Mouse (Mus musculus): ENCODE results near the gene Ptcra. TPM values are rescaled to one million over a fixed set of nuclear protein-coding genes. Genes with fewer than 3 reads are reported as not detected.
"Not testable (repeated sequence)": the region's sequence is repeated elsewhere in the genome, so short reads cannot be mapped to it uniquely, and the experiment has no call there.

The Ptcra gene
- total RNA-seq, 2 experiments from 2014 or later = 0.22 TPM; not detected in 1

DNA sequence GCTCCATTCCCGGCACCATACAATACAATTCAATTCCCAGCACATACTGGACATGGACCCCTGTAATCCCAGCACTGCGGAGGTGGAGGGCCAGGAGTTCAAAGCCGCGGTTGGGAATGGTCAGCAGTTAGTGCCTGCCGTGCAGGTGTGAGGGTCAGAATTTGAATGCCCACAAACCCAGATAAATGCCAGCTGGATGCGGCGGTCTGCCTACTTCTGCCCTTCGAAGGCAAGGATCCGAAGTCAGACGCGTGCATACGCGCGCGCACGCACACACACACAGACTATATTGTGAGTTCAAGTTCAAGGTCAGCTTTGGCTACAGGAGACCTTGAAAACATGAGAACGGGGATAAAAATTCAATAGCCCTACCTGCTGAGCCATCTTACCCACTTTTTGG lies 8.1 kb upstream of the Ptcra start:
- no peak for DNase-seq (ENCODE audit: low spot score in 2 of 2)

GRCm38 (mm10) chr17:46771025-46771424 lies 7.5 kb upstream of the Ptcra start:
- DNase-seq (ENCODE audit: low spot score in 2 of 2) = no peak

- DNase-seq (ENCODE audit: low spot score in 2 of 2) = no peak
These were observed 7.0 kb upstream of the Ptcra start for GRCm38 (mm10) chr17:46770546-46770945.

- no peak for DNase-seq (ENCODE audit: low spot score in 2 of 2)
These were observed 4.4 kb upstream of the Ptcra start for GRCm38 (mm10) chr17:46767868-46768267.

DNA sequence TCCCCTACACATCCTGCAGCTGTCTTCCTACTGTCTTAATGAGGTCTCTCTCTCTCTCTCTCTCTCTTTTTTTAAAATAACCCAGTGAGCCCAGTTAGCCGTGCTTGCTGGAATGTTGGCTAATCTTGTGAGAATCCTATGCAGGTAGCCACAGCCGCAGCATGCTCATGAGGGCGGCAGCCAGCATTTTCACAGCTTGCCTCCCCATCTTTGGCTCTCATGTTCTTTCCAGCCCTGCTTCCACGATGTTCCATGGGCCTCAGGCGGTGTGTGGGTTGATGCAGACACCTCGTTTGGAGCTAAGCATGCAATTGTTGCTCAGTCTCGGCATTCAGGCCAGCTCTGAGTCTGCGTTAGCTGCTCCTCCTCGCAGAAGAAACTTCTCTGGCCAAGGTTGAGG lies 1.4 kb upstream of the Ptcra start:
- DNase-seq (ENCODE audit: low spot score in 2 of 2) = not testable (repeated sequence)

DNA sequence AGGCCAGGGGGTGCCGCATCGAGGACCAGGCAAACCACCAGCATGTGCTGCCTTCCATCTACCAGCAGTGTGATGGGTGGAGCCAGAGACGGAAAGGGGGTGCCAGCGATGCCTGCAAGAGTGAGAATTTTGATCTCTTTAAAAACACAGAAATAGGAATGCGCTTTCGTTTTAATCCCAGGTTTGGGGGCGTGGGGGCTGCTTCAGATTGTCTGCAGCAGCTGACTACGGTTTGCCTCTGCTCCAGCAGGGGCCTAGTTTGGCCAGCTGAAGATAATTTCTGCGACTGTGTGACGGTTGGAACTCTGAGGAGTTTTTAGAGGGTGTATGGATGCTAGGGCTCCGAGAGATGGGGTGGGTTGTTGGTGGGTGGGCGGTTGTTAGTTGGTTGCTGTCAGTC lies 4.8 kb downstream of the Ptcra start:
- no peak for DNase-seq (ENCODE audit: low spot score in 2 of 2)

GRCm38 (mm10) chr17:46751794-46752556 lies 11.5 kb downstream of the Ptcra start, which contains the start of gene Cnpy3:
Gene Cnpy3 (minus strand): TSS chr17:46752214.
- peak; percentile 92 to 96 for DNase-seq (ENCODE audit: low spot score in 2 of 2)

- DNase-seq (ENCODE audit: low spot score in 2 of 2) = peak; percentile 15 to 40
These were observed 12.3 kb downstream of the Ptcra start for GRCm38 (mm10) chr17:46751056-46751793.

DNA sequence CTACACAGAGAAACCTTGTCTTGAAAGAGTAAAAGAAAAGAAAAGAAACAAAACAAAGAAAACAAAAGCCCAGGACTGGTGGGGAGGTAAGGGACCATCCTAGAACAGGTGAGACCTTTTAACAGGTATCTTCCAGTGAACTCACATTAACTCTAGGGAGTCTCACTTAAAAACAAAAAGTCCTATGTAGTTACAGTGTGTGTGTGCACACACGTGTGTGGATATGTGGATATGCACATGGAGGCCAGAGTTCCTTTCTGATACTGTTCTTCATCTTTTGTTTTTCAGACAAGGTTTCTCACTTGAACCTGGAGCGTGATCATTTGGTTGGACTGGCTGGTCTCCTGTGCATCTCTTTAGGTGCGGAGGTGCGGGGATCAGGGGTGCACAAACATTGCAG lies 12.9 kb downstream of the Ptcra start:
- DNase-seq (ENCODE audit: low spot score in 2 of 2) = no peak

- no peak for DNase-seq (ENCODE audit: low spot score in 2 of 2)
These were observed 14.2 kb downstream of the Ptcra start for GRCm38 (mm10) chr17:46749282-46749681.

DNA sequence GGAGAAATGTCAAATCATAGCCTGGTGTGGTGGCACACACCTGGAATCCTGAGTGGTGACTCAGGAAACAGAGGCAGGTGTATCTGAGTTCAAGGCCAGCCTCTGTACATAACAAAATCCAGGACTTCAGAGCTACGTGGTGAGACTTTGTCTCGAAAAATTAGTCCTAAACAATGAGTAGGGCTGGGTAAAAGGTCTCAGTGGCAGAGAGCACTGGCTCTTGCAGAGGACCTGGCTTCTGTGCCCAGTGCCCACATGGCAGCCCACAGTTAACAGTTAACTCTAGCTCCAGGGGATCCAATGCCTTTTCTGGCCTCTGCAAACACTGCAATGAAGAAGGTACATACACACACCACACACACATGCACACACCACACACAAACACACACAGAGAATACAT lies 15.7 kb downstream of the Ptcra start:
- DNase-seq (ENCODE audit: low spot score in 2 of 2) = no peak

GRCm38 (mm10) chr17:46747234-46747633 lies 16.3 kb downstream of the Ptcra start:
- DNase-seq (ENCODE audit: low spot score in 2 of 2) = no peak

- DNase-seq (ENCODE audit: low spot score in 2 of 2) = no peak
These were observed 18.0 kb downstream of the Ptcra start for GRCm38 (mm10) chr17:46745506-46745905.

DNA sequence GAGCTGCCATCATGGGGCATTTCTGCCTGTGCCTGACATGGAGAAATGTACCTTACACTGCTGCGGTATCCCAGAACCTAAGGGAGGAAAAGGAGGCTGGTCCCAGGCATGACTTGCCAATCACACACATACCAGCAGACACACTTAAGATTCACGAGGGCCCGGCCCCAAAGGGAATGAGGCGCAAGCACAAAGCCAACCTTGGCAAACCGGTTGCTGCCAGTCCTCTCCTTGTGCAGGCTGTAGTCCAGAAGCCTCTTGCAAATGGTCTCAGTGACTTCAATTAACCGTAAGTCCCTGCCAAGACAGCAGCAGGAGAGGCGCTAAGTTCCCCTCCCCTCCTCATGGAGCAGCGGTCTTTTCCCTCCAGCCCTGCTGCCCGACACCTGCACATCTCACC lies 20.5 kb downstream of the Ptcra start:
- no peak for DNase-seq (ENCODE audit: low spot score in 2 of 2)

DNA sequence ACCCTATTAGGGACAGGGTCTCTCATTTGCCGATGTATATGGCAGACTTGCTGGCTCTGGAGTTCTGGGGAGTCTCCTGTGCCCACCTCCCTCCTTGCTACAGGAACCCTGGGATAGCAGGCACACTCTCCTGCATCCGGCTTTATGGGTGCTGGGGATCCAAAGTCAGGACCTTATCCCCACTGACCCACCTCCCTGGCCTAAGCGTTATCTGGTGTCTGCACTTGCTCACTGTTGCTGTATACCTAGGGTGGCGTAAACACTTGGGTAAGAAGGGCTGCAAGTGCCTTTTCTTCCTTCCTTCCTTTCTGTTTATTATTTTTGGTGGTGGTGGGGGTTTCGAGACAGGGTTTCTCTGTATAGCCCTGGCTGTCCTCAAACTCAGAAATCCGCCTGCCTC lies 22.2 kb downstream of the Ptcra start:
- no peak for DNase-seq (ENCODE audit: low spot score in 2 of 2)

GRCm38 (mm10) chr17:46736160-46736559 lies 27.4 kb downstream of the Ptcra start:
- no peak for DNase-seq (ENCODE audit: low spot score in 2 of 2)

DNA sequence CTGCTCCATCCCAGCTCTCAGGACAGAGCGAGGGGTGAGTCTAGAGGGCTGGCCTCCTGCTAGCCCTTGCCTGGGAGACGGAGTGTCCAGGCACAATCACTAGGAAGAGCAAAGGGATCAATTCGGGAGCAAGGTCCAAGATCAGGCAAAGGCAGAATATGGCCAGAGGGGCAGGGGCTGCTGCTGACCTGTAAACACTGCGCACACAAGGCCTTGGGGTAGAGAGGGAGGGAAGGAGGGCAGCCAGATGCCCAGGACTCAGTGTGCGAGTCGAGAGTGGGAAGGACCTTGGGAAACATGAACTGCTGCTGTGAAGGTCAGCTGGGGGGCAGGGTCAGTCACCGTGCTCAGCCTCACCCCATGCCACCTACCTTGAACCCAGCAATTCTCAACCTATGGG lies 28.2 kb downstream of the Ptcra start:
- no peak for DNase-seq (ENCODE audit: low spot score in 2 of 2)

- no peak for DNase-seq (ENCODE audit: low spot score in 2 of 2)
These were observed 29.5 kb downstream of the Ptcra start for GRCm38 (mm10) chr17:46734055-46734454.

GRCm38 (mm10) chr17:46728904-46729318 lies 34.6 kb downstream of the Ptcra start, which contains the start of gene Gnmt:
Gene Gnmt (minus strand): TSS chr17:46729168.
- no peak for DNase-seq (ENCODE audit: low spot score in 2 of 2)

GRCm38 (mm10) chr17:46728496-46728895 lies 35.0 kb downstream of the Ptcra start:
- no peak for DNase-seq (ENCODE audit: low spot score in 2 of 2)

DNA sequence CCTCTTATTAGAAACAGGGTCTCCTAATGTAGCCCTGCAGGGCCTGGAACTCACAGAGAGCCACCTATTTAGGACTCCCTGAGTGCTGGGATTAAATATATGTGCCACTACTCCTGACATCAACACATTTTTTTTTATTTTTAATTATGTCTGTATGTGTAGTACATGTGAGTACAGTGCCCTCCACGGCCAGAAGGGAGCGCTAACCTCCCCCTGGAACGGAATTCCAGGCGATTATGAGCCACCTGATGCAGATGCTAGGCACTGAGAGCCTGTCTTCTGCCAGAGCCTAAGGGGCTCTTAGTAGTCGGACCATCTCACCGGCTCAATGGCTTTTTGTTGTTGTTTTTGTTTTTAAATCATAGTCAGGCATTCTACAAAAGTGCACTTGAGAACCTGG lies 35.5 kb downstream of the Ptcra start:
- no peak for DNase-seq (ENCODE audit: low spot score in 2 of 2)

DNA sequence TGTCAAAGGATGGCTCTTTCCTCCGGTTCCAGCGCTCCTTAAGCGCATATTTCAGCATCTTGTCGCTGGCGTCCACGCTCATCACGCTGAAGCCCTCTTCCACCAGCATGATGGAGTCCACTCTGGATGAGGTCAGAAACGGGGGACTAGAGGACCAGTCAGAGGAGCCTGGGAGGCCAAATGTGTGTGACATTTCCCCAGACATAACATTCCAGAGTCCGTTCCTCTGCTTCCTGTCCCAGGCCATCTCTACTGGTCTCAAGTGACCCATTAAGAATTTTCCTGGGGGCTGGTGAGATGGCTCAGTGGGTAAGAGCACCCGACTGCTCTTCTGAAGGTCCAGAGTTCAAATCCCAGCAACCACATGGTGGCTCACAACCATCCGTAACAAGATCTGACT lies 36.2 kb downstream of the Ptcra start:
- no peak for DNase-seq (ENCODE audit: low spot score in 2 of 2)
